Mouse (Mus musculus): ENCODE results near the gene Clec3b.

The Clec3b gene

DNA sequence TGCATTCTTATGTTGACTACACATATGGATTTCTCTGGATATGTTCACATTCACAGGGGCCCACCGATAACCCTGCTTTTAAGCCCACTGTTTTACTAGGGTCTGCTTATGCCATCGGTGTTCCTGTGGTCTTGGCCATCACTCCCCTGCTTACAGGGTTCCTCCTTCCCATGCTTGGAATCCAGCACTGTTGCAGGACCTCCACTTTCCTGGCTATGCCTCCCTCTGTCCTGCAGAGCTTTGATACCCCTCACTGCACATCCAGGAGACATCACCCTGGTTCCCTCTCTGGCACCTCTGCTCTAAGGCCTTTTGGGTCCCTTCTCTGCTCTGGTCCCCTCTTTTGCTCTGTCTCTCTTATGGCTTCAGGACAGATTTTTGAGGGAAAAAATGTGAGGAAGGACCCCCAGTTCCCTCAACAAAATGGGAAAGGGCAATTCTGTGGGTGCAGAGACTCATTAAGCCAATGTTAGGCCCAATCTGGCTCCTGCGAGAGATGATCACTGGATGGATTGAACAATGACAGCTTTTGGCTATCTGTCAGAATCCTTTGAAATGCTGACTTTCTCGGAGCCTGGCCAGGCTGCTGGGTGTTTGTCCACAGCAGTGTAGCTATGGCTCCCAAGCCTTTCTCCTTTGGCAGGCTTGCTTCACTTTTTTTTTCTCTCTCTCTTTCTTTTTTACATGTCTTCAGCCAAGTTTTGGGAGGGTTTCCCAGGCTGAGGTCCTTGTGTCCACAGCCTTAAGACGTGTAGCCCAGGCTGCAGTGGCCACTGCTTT lies at the start of gene Clec3b:
Gene Clec3b, plus strand, starts transcription at position 706 of the 780 bp plus-strand sequence.
- no peak for DNase-seq

DNA sequence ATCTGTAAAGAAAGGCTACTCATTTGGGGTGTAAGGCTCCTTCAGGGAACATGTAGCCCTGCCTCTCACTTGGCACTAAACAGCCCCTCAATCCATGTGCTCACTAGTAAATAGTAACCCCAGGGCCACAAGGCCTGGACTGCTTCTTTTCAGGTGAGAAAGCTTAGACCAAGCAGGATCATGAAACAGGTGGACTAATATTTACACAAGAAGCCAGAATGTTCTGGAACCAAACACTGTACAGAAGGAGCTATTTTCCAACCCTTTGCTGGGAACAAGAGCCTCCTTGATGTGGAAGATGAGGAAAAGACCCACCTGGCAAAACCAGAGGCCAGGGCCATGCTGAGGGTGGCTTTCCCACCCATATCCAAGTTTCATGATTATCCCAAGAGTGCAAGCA lies 47.3 kb upstream of the Clec3b start:
- DNase-seq: no peak

GRCm38 (mm10) chr9:123104362-123104761 lies 46.4 kb upstream of the Clec3b start:
- DNase-seq: no peak

DNA sequence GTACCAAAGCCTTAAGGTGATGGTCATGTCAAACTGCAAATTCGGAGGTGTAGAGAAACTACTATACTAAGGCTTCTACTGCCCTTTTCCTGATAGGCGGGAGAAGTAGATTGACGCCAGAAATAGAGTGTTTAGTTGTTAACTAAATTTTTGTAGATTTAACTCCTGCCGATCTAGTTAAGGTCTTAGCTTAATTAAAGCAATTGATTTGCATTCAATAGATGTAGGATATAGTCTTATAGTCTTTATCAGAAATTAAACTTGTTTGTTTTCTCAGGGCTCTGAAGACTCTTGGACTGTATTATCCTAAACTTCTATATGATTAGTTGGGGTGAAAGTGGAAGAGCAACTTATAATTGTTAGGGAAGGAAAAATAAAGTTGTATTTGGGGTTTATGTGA lies 43.6 kb upstream of the Clec3b start:
- DNase-seq: no peak

GRCm38 (mm10) chr9:123109188-123109587 lies 41.6 kb upstream of the Clec3b start:
- DNase-seq: no peak

GRCm38 (mm10) chr9:123111751-123112221 lies 39.0 kb upstream of the Clec3b start:
- no peak for DNase-seq

- DNase-seq: peak; percentile 91
These were observed 37.8 kb upstream of the Clec3b start, which contains the start of the genes Zdhhc3 and Exosc7 for GRCm38 (mm10) chr9:123112805-123113521. Gene Zdhhc3, minus strand, starts transcription at chr9:123113205. Gene Exosc7, plus strand, starts transcription at chr9:123113215.

- DNase-seq: no peak
These were observed 36.8 kb upstream of the Clec3b start for GRCm38 (mm10) chr9:123113931-123114330.

GRCm38 (mm10) chr9:123115566-123115965 lies 35.2 kb upstream of the Clec3b start:
- DNase-seq: no peak

- DNase-seq: no peak
These were observed 27.7 kb upstream of the Clec3b start for GRCm38 (mm10) chr9:123123017-123123416.

- no peak for DNase-seq
These were observed 27.0 kb upstream of the Clec3b start for GRCm38 (mm10) chr9:123123571-123124412.

- DNase-seq: no peak
These were observed 26.2 kb upstream of the Clec3b start for GRCm38 (mm10) chr9:123124413-123124981.

GRCm38 (mm10) chr9:123127663-123128062 lies 23.1 kb upstream of the Clec3b start:
- no peak for DNase-seq

DNA sequence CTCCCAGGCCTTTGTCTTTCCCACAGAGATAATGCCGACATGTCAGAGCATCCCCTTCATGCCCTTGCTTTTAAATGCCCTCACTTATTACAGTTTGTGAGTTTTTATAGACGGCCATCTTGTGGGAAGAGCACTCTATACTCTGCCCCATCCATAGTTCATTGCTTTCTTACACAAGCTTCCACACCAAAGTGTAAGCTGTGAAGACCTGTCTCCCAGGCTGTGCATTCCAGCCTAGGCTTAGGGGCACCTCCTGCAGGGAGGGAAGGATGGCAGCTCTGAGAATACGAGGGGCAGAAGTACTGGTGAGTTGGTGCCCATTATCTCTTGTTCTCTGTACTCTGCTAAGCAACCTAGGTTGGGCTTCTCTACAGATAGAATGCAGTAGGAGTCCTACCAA lies 17.8 kb upstream of the Clec3b start:
- DNase-seq: no peak

GRCm38 (mm10) chr9:123136953-123137682 lies 13.6 kb upstream of the Clec3b start:
- DNase-seq: no peak

DNA sequence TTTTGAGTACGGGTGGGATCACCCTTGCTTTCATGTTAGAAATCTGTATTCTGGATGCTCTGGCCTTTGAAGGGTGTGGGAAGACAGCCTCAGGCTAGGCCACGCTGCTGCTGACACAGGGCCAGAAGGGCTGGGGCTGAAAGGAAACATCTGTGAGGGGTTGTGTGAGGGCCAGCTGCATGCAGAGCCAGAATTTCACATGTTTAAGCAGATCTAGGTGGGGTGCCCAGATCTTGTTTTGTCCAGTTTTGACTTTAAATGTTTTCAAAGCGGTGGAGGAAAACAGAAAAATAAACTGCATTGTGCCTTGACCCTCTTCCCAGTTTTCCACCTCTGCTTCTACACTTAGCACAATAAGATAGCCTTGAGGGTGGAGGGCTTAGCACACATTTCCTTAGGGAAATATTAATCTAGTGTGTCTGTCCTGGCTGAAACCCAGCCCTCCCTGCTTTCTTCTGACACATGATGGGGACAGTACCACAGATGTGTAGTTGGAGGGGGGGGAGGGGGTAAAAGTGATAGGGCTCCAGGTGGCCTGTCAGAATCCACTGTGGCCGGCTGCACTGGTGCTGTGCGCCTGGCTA lies 11.8 kb upstream of the Clec3b start:
- DNase-seq: peak; percentile 49

DNA sequence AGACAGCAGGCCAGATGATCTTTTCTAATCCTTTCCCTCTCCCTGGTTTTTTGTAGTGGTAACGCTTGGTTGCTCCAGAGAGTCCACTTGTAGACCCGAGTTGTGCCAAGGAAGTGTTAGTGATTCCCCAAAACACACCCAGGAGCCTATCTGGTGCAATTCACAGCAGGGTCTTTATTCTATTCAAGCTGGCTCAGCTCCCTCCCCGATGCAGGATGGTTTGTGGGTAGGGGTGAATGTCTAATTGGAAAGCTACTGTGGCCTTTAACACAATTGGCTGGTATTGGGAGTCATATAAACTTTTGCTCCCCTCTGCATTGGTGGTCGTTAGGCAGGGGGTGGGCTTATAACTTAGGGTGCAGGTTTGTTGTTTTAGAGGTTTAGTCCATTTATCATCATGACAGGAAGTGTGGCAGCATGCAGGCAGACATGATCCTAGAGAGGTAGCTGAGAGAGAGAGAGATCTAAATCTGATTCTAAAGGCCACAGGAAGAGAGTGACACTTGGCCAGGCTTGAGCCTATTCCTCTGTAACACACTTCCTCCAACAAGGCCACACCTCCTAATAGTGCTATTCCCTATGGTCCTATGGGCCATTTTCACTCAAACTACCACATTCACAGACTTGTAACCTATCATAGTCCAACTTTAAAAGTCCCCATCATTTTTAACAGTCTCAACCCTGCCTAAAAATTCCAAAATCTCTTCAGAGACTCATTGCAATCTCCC lies 10.7 kb upstream of the Clec3b start:
- no peak for DNase-seq

DNA sequence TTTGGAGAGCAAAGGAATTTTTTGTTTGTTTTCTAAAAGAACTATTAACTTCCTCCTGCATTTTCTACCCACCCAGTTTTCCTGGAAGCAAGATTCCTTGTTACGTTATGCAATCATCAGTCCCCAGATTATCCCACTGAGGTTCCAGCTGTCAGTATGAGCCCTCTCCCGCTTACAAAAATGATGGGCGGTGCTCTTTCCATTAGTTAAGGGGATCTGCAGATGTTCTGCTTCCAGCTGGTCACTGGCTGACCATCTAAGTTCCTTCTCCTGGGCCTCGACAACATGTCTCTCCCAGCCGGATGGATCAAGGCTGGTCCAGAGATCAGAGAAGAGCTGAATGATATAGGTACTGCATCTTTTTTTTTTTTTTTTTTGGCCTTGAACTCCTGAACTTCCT lies 2.3 kb upstream of the Clec3b start:
- DNase-seq: no peak

DNA sequence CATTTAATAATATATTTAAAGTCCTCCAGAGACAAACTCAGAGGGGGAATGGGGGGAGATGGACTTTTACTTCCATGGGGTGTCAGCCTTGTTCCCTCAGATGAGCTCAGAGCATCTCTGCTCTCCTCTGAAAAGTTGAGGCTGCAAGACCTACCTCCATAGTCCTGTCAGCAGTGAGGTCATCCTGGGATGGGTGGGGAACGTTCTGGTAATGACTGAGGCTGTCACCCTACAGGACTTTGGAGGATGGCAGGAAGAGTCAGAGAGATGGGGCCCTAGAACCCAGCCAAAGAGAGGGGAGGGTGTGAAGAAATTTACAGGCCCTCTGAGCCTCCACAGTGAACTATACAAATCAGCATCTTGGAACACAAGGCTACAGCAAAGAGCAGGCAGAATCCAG lies 815 bp downstream of the Clec3b start:
- DNase-seq: no peak

- DNase-seq: no peak
These were observed 1.3 kb downstream of the Clec3b start for GRCm38 (mm10) chr9:123152026-123152425.

DNA sequence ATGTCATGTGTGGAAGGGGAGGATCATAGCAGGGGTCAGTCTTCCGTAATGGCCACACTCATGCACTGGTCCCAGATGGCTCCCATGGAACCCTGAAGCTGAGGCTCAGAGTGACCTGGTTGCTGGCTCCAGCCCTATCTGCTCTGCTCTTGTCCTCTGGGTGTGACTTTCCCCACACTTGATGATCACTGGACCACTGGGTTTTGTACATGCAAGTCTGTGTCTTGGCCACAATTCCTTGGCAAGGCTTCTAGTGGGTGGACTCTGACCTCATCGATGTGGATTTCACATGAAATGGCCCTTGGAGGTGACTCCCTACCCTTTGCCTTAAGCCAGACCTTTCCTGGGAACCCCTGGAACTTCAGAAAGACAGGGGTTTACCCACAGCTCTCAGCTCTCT lies 2.4 kb downstream of the Clec3b start:
- DNase-seq: peak; percentile 33

Data from kidney, adult 18-20 months (tissue).